Mouse (Mus musculus): ENCODE results near the gene Atp6v1a.

DNA sequence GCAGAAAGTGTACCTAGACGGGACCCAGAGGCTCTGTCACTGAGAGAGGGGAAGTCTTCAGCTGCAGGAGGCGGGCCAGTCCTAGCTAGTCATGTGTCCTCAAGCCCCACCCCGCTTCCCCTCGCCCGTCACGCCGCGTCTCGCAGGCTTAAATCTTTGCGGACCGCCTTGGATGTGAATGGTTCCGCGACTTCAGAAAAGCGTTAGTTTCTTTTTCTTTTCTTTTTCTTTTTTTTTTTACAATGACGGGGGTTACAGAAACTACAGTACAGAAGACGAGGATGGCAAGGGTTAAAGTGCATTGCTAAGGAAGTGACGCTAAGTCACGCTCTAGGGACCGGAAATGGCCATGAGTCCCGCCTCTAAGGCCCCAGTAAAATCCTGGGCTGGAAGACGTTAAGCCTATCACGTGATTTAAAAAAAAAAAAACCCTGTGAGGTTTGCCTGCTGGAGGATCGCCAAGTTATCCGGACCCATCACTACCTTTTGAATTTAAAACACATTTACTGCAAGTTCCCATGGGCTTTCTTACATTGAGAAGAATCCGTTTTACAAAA lies 448 bp downstream of the Atp6v1a start:
- 0 out of 2 replicates have a peak, but pooled peaks have one; percentile 56 for TF ChIP-seq CTCF (IDR thresholded peaks at IDR 0.05; ENCODE audit: borderline replicate concordance, control insufficient read depth, extremely low read depth, insufficient read depth, low read length, poor library complexity)
- TF ChIP-seq POLR2A (IDR thresholded peaks at IDR 0.05; ENCODE audit: control insufficient read depth, extremely low read depth, insufficient read depth, low read length, poor library complexity), result no peak

All from thymus, adult 2 months (tissue).